Mouse (Mus musculus) frontal cortex, postnatal 10 days (tissue): ENCODE results near the gene Pdzk1ip1.

Experiments used
- DNase-seq, 2 experiments: peaks; one replicate each; pipeline ENCODE4 v3.0.0; 2022; ENCODE audit warnings: low spot score in 2 of 2, mixed read lengths in 1 of 2

The Pdzk1ip1 gene

GRCm38 (mm10) chr4:115075204-115075915 lies 13.1 kb upstream of the Pdzk1ip1 start:
- DNase-seq, result no peak

GRCm38 (mm10) chr4:115078892-115079820 lies 9.4 kb upstream of the Pdzk1ip1 start:
- DNase-seq, result peak in 1 of 2 experiments; percentile 29

GRCm38 (mm10) chr4:115079821-115080349 lies 8.6 kb upstream of the Pdzk1ip1 start:
- DNase-seq, result no peak

- DNase-seq, result no peak
These were observed 5.5 kb upstream of the Pdzk1ip1 start for GRCm38 (mm10) chr4:115083031-115083430.

GRCm38 (mm10) chr4:115085522-115086095 lies 2.9 kb upstream of the Pdzk1ip1 start:
- peak in 1 of 2 experiments; percentile 34 for DNase-seq

GRCm38 (mm10) chr4:115086257-115086656 lies 2.3 kb upstream of the Pdzk1ip1 start:
- DNase-seq, result no peak

GRCm38 (mm10) chr4:115086763-115087415 lies 1.6 kb upstream of the Pdzk1ip1 start:
- no peak for DNase-seq

- DNase-seq, result no peak
These were observed 2.1 kb downstream of the Pdzk1ip1 start for GRCm38 (mm10) chr4:115090592-115090991.

- DNase-seq, result no peak
These were observed 3.3 kb downstream of the Pdzk1ip1 start for GRCm38 (mm10) chr4:115091806-115092205.

- DNase-seq, result no peak
These were observed 4.9 kb downstream of the Pdzk1ip1 start for GRCm38 (mm10) chr4:115093331-115093864.

GRCm38 (mm10) chr4:115094056-115094455 lies 5.5 kb downstream of the Pdzk1ip1 start:
- DNase-seq, result no peak

GRCm38 (mm10) chr4:115095671-115096434 lies 7.3 kb downstream of the Pdzk1ip1 start:
- no peak for DNase-seq

- DNase-seq, result no peak
These were observed 8.1 kb downstream of the Pdzk1ip1 start for GRCm38 (mm10) chr4:115096435-115097145.

GRCm38 (mm10) chr4:115097146-115097496 lies 8.6 kb downstream of the Pdzk1ip1 start:
- DNase-seq, result no peak

- DNase-seq, result peak; percentile 54 to 70
These were observed 13.2 kb downstream of the Pdzk1ip1 start for GRCm38 (mm10) chr4:115101682-115102081.

- no peak for DNase-seq
These were observed 15.0 kb downstream of the Pdzk1ip1 start for GRCm38 (mm10) chr4:115103510-115103909.

GRCm38 (mm10) chr4:115111167-115111566 lies 22.7 kb downstream of the Pdzk1ip1 start:
- no peak for DNase-seq

GRCm38 (mm10) chr4:115113266-115113665 lies 24.8 kb downstream of the Pdzk1ip1 start:
- DNase-seq, result no peak

GRCm38 (mm10) chr4:115119642-115120041 lies 31.1 kb downstream of the Pdzk1ip1 start:
- no peak for DNase-seq

- DNase-seq, result no peak
These were observed 32.7 kb downstream of the Pdzk1ip1 start for GRCm38 (mm10) chr4:115121162-115121561.
